Mouse (Mus musculus) bone marrow, adult 2 months (tissue): Measurements from ENCODE around the gene Epb41.

ENCODE experiments used
- CTCF ChIP-seq: fragments of 200-500 bp; IDR thresholded peaks from 2 replicates; pipeline ENCODE4 v1.5.1; 2011; ENCODE audit warnings: low read length, control low read depth; ENCODE audit not compliant: control insufficient read depth, insufficient read depth
- POLR2A ChIP-seq: fragments of 200-500 bp; IDR thresholded peaks from 2 replicates; pipeline ENCODE4 v1.6.1; 2011; ENCODE audit warnings: low read depth, mild to moderate bottlenecking, control low read depth, low read length, borderline replicate concordance; ENCODE audit not compliant: control insufficient read depth

- TF ChIP-seq POLR2A (no peak), CTCF (no peak)
Measured at GRCm38 (mm10) chr4:131950657-131951056, 124.5 kb downstream of the Epb41 start.
